Mouse (Mus musculus) MEL (cell line): ENCODE measurements at regions not wholly inside any gene's neighbourhood (a gene's known extent, or its start where the extent isn't known, plus 50 kb on each side); places are given as distances from the start of the nearest gene placed in this dataset.

Experiments
- DNase-seq: peaks from one replicate; pipeline ENCODE4 v3.0.0; 2011; ENCODE audit warnings: low read depth, low spot score
- H3K27ac ChIP-seq: 2 replicates; pipeline ENCODE4 v1.5.1; 2012; ENCODE audit warnings: low read depth, mild to moderate bottlenecking, control low read depth, low read length, moderate library complexity; ENCODE audit not compliant: control insufficient read depth
- H3K27me3 ChIP-seq, 2 experiments: fragments of 150-350 bp in 1 of 2; sonication (generic) in 1 of 2; 2 replicates each; pipeline ENCODE4 v1.6.1; 2012; ENCODE audit warnings: low read length in 2 of 2, mild to moderate bottlenecking in 2 of 2, improper control_type of control experiment in 1 of 2, moderate library complexity in 1 of 2; ENCODE audit not compliant: insufficient read depth in 2 of 2, control insufficient read depth in 1 of 2
- H3K36me3 ChIP-seq, 2 experiments: 2 replicates each; pipeline ENCODE4 v1.6.1; 2012 to 2014; ENCODE audit warnings: low read length in 2 of 2, improper control_type of control experiment in 1 of 2, inconsistent platforms in 1 of 2, mild to moderate bottlenecking in 1 of 2; ENCODE audit not compliant: insufficient read depth in 2 of 2, control insufficient read depth in 1 of 2
- H3K4me1 ChIP-seq, 2 experiments: fragments of 150-350 bp in 1 of 2; sonication (generic) in 1 of 2; 2 replicates each; pipeline ENCODE4 v1.6.1; 2012; ENCODE audit warnings: low read length in 2 of 2, improper control_type of control experiment in 1 of 2, mild to moderate bottlenecking in 1 of 2; ENCODE audit not compliant: insufficient read depth in 2 of 2, control insufficient read depth in 1 of 2
- H3K4me3 ChIP-seq, 2 experiments: fragments of 150-350 bp in 1 of 2; sonication (generic) in 1 of 2; 2 replicates each; pipeline ENCODE4 v1.5.1; 2012; ENCODE audit warnings: low read depth in 2 of 2, low read length in 2 of 2, mild to moderate bottlenecking in 2 of 2, moderate library complexity in 2 of 2, control low read depth in 1 of 2, improper control_type of control experiment in 1 of 2; ENCODE audit not compliant: control insufficient read depth in 1 of 2, insufficient read depth in 1 of 2
- H3K79me2 ChIP-seq: 2 replicates; pipeline ENCODE4 v1.6.1; 2012; ENCODE audit warnings: mild to moderate bottlenecking, low read length, moderate library complexity; ENCODE audit not compliant: control insufficient read depth, poor library complexity, insufficient read depth
- H3K9ac ChIP-seq: 2 replicates; pipeline ENCODE4 v1.6.1; 2012; ENCODE audit warnings: low read depth, mild to moderate bottlenecking, control low read depth, low read length, moderate library complexity; ENCODE audit not compliant: control insufficient read depth, poor library complexity, severe bottlenecking
- H3K9me3 ChIP-seq: fragments of 150-350 bp; sonication (generic); replicated peaks from 2 replicates; pipeline ENCODE4 v1.6.1; 2012; ENCODE audit warnings: mild to moderate bottlenecking, low read length, improper control_type of control experiment, moderate library complexity; ENCODE audit not compliant: insufficient read depth
- CTCF ChIP-seq, 3 experiments: IDR thresholded peaks in 2 of 3; conservative IDR thresholded peaks in 1 of 3; 2 replicates each; pipeline ENCODE4 v1.5.1; 2011 to 2012; ENCODE audit warnings: low read length in 3 of 3, low read depth in 2 of 3, mild to moderate bottlenecking in 2 of 3, improper control_type of control experiment in 1 of 3, inconsistent platforms in 1 of 3, mixed read lengths in 1 of 3, moderate library complexity in 1 of 3; ENCODE audit not compliant: control insufficient read depth in 1 of 3, insufficient read depth in 1 of 3, poor library complexity in 1 of 3, severe bottlenecking in 1 of 3
- EP300 ChIP-seq, 2 experiments: IDR thresholded peaks; 2 replicates each; pipeline ENCODE4 v1.6.1; 2011; ENCODE audit warnings: improper control_type of control experiment in 2 of 2, low read length in 2 of 2, low read depth in 1 of 2, mild to moderate bottlenecking in 1 of 2
- ETS1 ChIP-seq: IDR thresholded peaks from 2 replicates; pipeline ENCODE4 v1.6.1; 2012; ENCODE audit warnings: low read depth, mild to moderate bottlenecking, inconsistent platforms, low read length, improper control_type of control experiment, moderate library complexity
- KAT2A ChIP-seq: conservative IDR thresholded peaks from 2 replicates; pipeline ENCODE4 v1.6.1; 2012; ENCODE audit warnings: low read depth, low read length, improper control_type of control experiment, inconsistent platforms
- MAX ChIP-seq: IDR thresholded peaks from 2 replicates; pipeline ENCODE4 v1.6.1; 2011; ENCODE audit warnings: low read length, improper control_type of control experiment
- MYB ChIP-seq: IDR thresholded peaks from 2 replicates; pipeline ENCODE4 v1.6.1; 2011; ENCODE audit warnings: mild to moderate bottlenecking, low read depth, low read length, improper control_type of control experiment
- NELFE ChIP-seq: IDR thresholded peaks from 2 replicates; pipeline ENCODE4 v1.6.1; 2011; ENCODE audit warnings: low read depth, low read length, improper control_type of control experiment
- RAD21 ChIP-seq: IDR thresholded peaks from 2 replicates; pipeline ENCODE4 v1.6.1; 2011; ENCODE audit warnings: mild to moderate bottlenecking, low read depth, low read length, improper control_type of control experiment
- RCOR1 ChIP-seq: IDR thresholded peaks from 2 replicates; pipeline ENCODE4 v1.6.1; 2012; ENCODE audit warnings: low read depth, mild to moderate bottlenecking, inconsistent platforms, low read length, improper control_type of control experiment
- SIN3A ChIP-seq: IDR thresholded peaks from 2 replicates; pipeline ENCODE4 v1.6.1; 2012; ENCODE audit warnings: low read length, improper control_type of control experiment, inconsistent platforms
- TCF12 ChIP-seq: IDR thresholded peaks from 2 replicates; pipeline ENCODE4 v1.6.1; 2014; ENCODE audit warnings: low read depth, mild to moderate bottlenecking, inconsistent platforms, low read length, improper control_type of control experiment, moderate library complexity
- USF1 ChIP-seq: IDR thresholded peaks from 2 replicates; pipeline ENCODE4 v1.6.1; 2014; ENCODE audit warnings: low read depth, mild to moderate bottlenecking, inconsistent platforms, low read length, improper control_type of control experiment, moderate library complexity
- USF2 ChIP-seq, 2 experiments: IDR thresholded peaks; 2 replicates each; pipeline ENCODE4 v1.6.1; 2011 to 2012; ENCODE audit warnings: improper control_type of control experiment in 2 of 2, low read length in 2 of 2, borderline replicate concordance in 1 of 2, inconsistent platforms in 1 of 2, low read depth in 1 of 2, mild to moderate bottlenecking in 1 of 2; ENCODE audit not compliant: insufficient read depth in 1 of 2
- ZKSCAN1 ChIP-seq: IDR thresholded peaks from 2 replicates; pipeline ENCODE4 v1.6.1; 2012; ENCODE audit warnings: low read depth, mild to moderate bottlenecking, inconsistent platforms, low read length, improper control_type of control experiment, moderate library complexity
- ZNF384 ChIP-seq: IDR thresholded peaks from 2 replicates; pipeline ENCODE4 v1.6.1; 2012; ENCODE audit warnings: low read depth, mild to moderate bottlenecking, inconsistent platforms, low read length, improper control_type of control experiment

GRCm38 (mm10) chr7:69766451-69766850 is 600.1 kb downstream of the Nr2f2 start:
- Histone ChIP-seq H3K27me3 (no peaks in the 10 kb centered on the region), H3K4me3 (no peak overlapping the region)

GRCm38 (mm10) chr7:69740495-69740894 is 626.0 kb downstream of the Nr2f2 start:
- H3K36me3 ChIP-seq, result no peaks in the 10 kb centered on the region
- TF ChIP-seq USF1, result no peak
- TF ChIP-seq ZNF384, result no peak
- no peak for TF ChIP-seq ZKSCAN1
- TF ChIP-seq NELFE, result no peak
- no peak for TF ChIP-seq MAX
- TF ChIP-seq ETS1, result no peak
- TF ChIP-seq, all 39 proteins: peak for 0
- Histone ChIP-seq H3K4me1 (no peaks in the 10 kb centered on the region), H3K4me3 (no peak overlapping the region), H3K27ac (no peak overlapping the region), H3K9ac (no peak overlapping the region), H3K27me3 (no peaks in the 10 kb centered on the region), H3K79me2 (no peaks in the 10 kb centered on the region), H3K9me3 (no peaks in the 10 kb centered on the region)
- no peak for DNase-seq

More at GRCm38 (mm10) chr7:69766451-69766850, 600.1 kb downstream of the Nr2f2 start:
- Histone ChIP-seq H3K9ac (no peak overlapping the region), H3K4me1 (no peaks in the 10 kb centered on the region), H3K27ac (no peak overlapping the region), H3K9me3 (no peaks in the 10 kb centered on the region), H3K79me2 (no peaks in the 10 kb centered on the region), H3K36me3 (no peaks in the 10 kb centered on the region)
- no peak for DNase-seq
- TF ChIP-seq EP300 (IDR thresholded peaks at IDR 0.05; ENCODE audit: low read depth in 1 of 2, low read length in 2 of 2), result no peak
- no peak for TF ChIP-seq RCOR1
- no peak for TF ChIP-seq TCF12
- no peak for TF ChIP-seq RAD21
- TF ChIP-seq SIN3A, result no peak
- no peak for TF ChIP-seq USF2 (IDR thresholded peaks at IDR 0.05; ENCODE audit: borderline replicate concordance in 1 of 2, insufficient read depth in 1 of 2, low read depth in 1 of 2, low read length in 2 of 2)

GRCm38 (mm10) chr7:69738998-69739397 is 627.5 kb downstream of the Nr2f2 start:
- Histone ChIP-seq H3K9me3 (no peaks in the 10 kb centered on the region), H3K27me3 (no peaks in the 10 kb centered on the region), H3K36me3 (no peaks in the 10 kb centered on the region), H3K4me3 (no peak overlapping the region), H3K27ac (no peak overlapping the region), H3K79me2 (no peaks in the 10 kb centered on the region), H3K9ac (no peak overlapping the region), H3K4me1 (no peaks in the 10 kb centered on the region)
- TF ChIP-seq USF1, result no peak
- TF ChIP-seq MYB, result no peak
- TF ChIP-seq KAT2A, result no peak
- TF ChIP-seq USF2 (IDR thresholded peaks at IDR 0.05; ENCODE audit: borderline replicate concordance in 1 of 2, insufficient read depth in 1 of 2, low read depth in 1 of 2, low read length in 2 of 2), result no peak
- no peak for TF ChIP-seq CTCF (IDR thresholded peaks at IDR 0.05 in 2 of 3, conservative IDR thresholded peaks at IDR 0.05 in 1 of 3; ENCODE audit: control insufficient read depth in 1 of 3, insufficient read depth in 1 of 3, low read depth in 2 of 3, low read length in 3 of 3, poor library complexity in 1 of 3, severe bottlenecking in 1 of 3)
- TF ChIP-seq MAX, result no peak
- no peak for DNase-seq
